Mouse (Mus musculus) ovary, postnatal 10 days (tissue): ENCODE measurements around the gene Vpreb2.
"Not testable (repeated sequence)": the region's sequence is repeated elsewhere in the genome, so short reads cannot be mapped to it uniquely, and the experiment has no call there.

Experiments used
- DNase-seq: peaks from one replicate; pipeline ENCODE4 v3.0.0; 2022; ENCODE audit warnings: low spot score

The Vpreb2 gene

GRCm38 (mm10) chr16:17987703-17988102 lies 7.5 kb downstream of the Vpreb2 start:
- no peak for DNase-seq

DNA sequence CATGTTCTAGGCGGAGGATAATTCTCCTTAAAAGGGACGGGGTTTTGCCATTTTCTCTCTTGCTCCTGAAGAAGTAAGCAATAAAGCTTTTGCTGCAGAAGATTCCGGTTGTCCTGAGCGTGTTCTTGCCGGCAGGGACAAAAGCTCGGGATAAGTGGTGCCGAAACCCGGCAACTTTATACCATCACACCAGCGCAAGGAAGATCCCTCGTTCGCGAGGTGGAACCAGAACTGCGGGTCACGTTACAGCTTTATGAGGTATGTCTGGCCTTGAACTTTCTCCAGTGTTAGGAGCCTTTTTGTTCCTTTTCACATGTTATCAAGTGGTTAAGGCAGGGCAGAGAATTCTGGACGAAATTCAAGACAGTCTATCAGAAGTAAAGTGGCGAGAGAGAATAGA lies 12.1 kb downstream of the Vpreb2 start:
- DNase-seq = not testable (repeated sequence)

GRCm38 (mm10) chr16:17999668-18000067 lies 19.4 kb downstream of the Vpreb2 start:
- DNase-seq = no peak

GRCm38 (mm10) chr16:18004589-18004988 lies 24.4 kb downstream of the Vpreb2 start:
- no peak for DNase-seq

DNA sequence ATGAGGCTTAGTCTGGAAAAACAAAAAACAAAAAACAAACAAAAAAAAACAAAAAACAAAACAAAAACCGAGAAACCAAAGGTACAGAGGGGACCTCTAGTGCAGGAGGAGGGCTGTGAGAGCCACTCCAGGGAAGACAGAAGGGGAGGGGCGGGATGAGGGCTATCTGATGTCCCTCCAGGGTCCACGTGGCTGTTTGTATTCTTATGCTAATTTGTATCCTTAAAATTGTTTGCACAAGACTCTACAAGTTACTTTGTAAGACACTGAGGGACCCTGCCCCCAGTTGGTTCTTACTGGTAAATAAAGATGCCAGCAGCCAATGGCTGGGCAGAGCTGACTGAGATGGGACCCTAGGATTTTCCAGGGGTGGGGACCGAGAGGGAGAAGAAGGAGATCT lies 26.9 kb downstream of the Vpreb2 start:
- no peak for DNase-seq

DNA sequence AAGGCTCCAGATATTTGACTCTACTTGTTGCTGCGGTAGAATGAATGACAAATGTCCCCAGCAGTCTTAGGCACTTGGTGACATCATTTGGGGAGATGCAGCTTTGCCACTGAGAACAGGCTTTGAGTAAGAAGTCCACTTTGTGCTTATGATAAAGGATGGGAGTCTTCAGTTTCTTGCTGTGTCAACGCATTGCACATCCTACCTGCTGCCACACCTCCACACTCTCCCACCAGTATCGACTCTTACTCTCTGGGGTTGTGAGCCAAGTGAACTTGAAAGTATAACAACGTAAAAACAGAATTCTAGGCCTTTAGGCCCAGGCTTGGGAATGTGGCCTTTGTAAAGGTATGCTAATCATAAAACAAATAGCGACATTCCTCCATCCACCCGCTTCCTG lies 30.9 kb downstream of the Vpreb2 start:
- DNase-seq = no peak

GRCm38 (mm10) chr16:18016482-18016881 lies 36.3 kb downstream of the Vpreb2 start:
- not testable (repeated sequence) for DNase-seq

GRCm38 (mm10) chr16:18022780-18023557 lies 42.7 kb downstream of the Vpreb2 start:
- DNase-seq = no peak

DNA sequence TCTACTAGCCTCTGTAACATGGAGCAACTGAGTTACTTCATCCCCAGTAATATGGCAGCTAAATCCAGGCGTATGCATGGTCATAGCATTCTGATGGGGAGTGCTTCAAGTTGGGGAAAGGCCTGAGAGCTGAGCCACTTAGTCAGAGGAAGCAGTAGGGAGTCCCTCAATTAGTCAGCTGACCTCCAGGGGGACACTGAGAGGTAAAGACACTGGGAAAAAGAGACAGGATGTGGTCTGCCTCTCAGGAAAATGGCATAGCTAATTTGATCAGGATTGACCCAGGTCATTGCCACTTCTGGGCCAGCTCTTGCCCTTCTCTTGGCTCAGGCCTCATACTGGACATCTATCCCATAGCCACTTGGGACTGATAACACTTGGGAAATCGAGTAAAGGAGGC lies 47.1 kb downstream of the Vpreb2 start:
- no peak for DNase-seq
